13 mouse cellular contexts compared by ENCODE assay signal in the genomic region with DNA sequence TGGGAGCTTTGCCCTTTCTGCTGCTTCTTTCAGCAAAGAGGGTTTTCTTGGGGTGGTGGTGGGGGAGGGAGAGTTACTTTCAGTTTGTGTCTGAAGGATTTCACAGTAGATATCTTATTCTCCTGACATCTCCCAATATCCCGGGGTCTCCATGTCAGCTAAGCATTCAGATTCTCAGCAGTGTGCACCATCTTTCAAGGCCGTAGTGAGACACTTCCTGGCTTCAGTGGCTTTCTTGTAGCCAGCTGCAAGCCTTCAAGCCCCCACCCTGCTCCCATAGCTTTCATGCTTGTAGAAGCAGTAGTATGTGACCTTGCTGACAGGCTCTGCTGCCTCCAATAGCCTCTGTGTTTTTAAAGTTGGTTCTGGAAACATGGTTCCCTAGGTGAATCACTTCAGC. TPM values are rescaled to one million over a fixed set of nuclear protein-coding genes. Genes with fewer than 3 reads are reported as not detected.
"Had no signal": no experiment of that assay in that cellular context is flagged by ENCODE, and none has a peak within 500 bp of the region (broad histone marks: within the 10 kb centered on the region; RNA-seq: fewer than 3 reads in every experiment).

No protein-coding gene starts in this region.

RNA-seq across cellular contexts. Expression of a gene that starts 47.8 kb away (rescaled TPM):
- polyA plus RNA-seq: liver, embryonic 12.5 days; liver, embryonic 14.5 days; liver, embryonic 16.5 days; lung, embryonic 14.5 days; lung, embryonic 16.5 days; midbrain, embryonic 12.5 days; midbrain, embryonic 16.5 days; myocyte; neural tube, embryonic 11.5 days; neural tube, embryonic 15.5 days; small intestine, adult 2 months; stomach, embryonic 14.5 days; stomach, embryonic 16.5 days had no signal
